Mouse (Mus musculus): ENCODE results near the gene Gm21887.
"Not testable (repeated sequence)": the region's sequence is repeated elsewhere in the genome, so short reads cannot be mapped to it uniquely, and the experiment has no call there.

DNA sequence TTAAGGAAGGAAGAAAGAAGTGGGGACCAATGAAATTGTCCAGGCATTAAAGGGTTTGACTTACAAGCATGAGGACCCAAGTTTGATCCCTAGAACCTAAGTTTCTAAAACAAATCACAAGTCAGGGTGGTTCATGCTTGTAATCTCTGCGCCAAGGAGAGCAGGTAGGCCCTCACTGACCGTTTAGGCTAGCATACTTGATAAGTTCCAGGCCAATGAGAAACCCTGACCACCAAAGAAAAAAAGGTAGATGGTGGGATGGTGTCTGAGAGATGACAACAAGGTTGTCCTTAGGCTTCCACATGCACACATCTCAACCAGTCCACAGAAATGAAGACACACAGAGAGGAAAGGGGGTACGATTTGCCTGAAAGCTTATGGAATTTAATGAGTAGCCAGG lies 39.7 kb upstream of the Gm21887 start:
- not testable (repeated sequence) for TF ChIP-seq POLR2A (IDR thresholded peaks at IDR 0.05; ENCODE audit: control insufficient read depth, extremely low read depth, insufficient read depth, low read length, poor library complexity); CTCF (IDR thresholded peaks at IDR 0.05; ENCODE audit: borderline replicate concordance, control insufficient read depth, extremely low read depth, insufficient read depth, low read length, poor library complexity)

All from thymus, adult 2 months (tissue).